Mouse (Mus musculus) CD4-positive naive resting alpha-beta T cell, adult 57 days (primary cell): ENCODE data around the gene Tex52. TPM values are rescaled to one million over a fixed set of nuclear protein-coding genes. Genes with fewer than 3 reads are reported as not detected.

Experiments used
- total RNA-seq: library from RNA; stranded (reverse); gene quantifications from one replicate; pipeline ENCODE4 v1.2.4, GENCODE M21; 2023

Tex52 gene
- total RNA-seq = 0.71 TPM

DNA sequence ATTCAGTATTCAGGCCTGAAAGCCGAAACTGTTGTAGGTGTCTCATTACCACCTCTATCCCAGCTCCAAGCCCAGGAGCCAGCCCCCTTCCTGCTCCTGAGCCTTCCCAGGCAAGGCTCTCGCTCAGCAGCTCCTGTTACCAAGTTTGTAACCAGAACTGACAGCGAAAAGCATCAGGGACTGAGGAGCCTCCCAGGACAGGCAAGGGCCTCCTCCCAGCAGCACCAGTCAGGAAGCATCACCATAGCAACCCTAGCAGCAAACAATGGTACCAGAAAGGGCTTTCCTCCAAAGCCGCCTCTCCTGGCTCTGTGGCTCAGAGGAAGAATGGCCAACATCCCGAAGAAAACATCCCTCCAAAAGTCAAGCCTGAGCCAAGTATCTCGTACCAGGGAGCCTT, at the start of gene Tex52, which contains the start of gene Gm44596:
Gene Tex52, plus strand, starts transcription at position 265 of the 400 bp plus-strand sequence.
Gene Gm44596, plus strand, starts transcription at position 312 of the 400 bp plus-strand sequence.

DNA sequence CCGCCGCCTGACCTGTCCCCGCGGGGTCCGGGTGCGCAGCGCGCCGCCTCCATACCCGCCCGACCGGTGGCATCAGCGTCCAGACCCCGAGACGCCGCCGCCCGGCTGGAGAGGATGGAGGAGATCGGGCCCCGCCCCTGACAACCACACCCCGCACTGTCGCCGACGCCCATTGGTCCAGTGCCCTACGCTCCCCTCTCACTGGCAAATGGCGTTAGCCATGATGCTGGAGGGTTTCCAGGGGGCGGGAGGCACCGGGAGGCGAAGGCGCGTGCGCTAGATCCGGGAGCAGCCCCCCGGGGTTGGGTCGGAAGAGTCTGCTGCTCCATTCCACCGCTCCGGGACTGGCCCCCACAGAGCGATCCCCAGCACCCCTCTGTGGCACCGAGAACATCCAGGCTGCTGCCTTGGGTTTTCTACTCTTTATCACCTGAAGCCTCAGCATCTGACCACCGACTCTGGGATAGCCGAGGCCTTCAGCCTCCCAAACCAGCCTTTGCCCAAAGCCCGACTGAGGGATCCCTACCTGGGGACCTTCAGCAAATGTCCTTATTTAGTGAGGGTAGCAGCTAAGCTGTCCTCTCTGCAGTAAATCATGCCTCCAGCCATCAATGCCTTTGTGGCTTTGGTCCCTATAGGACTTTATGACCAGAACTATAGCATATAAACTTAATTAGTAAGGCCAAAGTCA, 19.4 kb upstream of the Tex52 start, which contains the start of gene Tulp3:
Gene Tulp3, minus strand, starts transcription at position 126 of the 691 bp plus-strand sequence.

DNA sequence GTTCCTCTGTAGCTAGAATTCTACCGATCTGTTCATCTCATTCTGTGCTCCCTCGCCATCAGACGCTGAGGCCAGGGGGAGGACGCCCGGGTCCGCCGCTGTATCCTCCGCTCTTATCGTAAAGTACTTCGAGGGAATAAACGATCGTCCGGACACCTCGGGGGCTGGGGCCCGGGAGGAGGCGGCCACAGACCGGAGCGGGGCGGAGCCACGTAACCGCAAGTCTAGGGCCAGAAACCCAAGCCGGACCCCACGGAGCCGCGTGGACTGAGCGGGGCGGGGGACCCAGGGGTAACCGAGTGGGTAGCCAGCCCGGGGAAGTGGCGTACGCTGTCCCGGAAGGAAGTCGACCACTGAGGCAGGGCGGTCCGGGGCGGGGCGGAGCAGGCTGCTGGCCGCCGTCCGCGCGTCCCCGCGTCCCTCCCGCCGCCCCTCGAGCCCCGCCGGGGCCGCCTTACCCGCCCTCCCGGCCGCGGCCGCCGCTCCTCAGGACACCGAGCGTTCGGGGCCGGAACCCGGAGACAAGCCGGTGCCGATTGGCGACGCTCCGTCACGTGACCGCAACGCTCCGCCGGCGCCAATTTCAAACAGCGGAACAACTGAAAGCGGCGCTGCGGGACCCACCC, 12.8 kb upstream of the Tex52 start, which contains the start of the genes Rhno1 and Foxm1:
Gene Rhno1, minus strand, starts transcription at position 531 of the 626 bp plus-strand sequence.
Gene Foxm1, plus strand, starts transcription at position 587 of the 626 bp plus-strand sequence.

DNA sequence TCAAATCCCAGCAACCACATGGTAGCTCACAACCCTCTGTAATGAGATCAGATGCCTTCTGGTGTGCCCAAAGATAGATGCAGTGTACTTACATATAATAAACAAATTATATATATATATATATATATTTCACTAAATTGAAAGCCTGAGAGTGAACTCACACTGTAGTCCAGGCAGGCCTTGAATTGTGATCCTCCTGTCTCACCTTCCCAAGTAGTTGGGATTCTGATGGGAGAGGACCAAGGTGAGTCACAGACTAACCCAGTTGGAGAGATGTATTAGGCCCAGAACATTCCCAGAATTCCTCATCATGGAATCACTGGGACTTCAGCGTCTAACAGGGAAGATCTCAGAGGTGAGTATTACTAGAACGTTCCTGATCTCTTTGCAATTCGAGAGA, 23.7 kb downstream of the Tex52 start, which contains the start of gene Nrip2:
Gene Nrip2, plus strand, starts transcription at position 301 of the 400 bp plus-strand sequence.

DNA sequence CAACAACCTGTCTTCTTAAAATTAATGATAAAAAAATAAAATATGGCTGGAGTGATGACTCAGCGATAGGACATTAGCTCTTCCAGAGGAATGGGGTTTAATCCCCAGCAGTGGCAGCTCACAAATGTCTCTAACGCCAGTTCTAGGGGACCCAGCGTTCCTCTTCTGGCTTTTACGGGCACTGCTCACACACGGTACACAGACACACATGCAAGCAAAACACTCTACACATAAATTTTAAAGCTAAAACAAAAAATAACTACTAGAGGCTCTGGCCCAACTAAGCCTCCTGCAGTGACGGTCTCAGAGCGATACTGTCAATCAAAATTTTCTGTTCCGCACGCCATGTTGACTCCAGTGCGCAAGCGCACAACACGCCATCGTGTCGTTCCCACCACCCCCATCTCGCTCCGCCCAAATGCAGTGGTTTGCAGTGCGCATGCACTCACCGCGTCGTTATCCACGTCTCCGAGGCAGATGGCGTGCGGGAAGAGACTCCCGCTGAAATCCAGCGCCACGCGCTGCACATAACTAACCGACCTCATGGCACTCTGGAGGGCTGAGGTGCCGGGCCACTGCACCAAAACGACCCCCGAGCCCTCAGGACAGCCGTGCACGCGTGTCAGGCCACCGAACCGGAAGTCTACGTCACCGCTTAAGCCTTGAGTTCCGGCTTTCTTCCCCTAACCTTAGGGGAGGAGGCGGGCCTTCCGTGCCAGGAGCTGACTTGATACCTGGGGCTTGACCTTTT, 49.2 kb downstream of the Tex52 start, which contains the start of gene Itfg2:
Gene Itfg2, minus strand, starts transcription at position 663 of the 751 bp plus-strand sequence.

Other genes starting within 250 kb of the Tex52 start
- gene Tspan9, start 231.9 kb upstream of the Tex52 start, total RNA-seq = 11.4 TPM
- not detected for gene Tead4, start 74.6 kb upstream of the Tex52 start, total RNA-seq
- 3.7 TPM for gene Tulp3, start 19.6 kb upstream of the Tex52 start, total RNA-seq
- 58.1 TPM for gene Rhno1, start 12.5 kb upstream of the Tex52 start, total RNA-seq
- 8.2 TPM for gene Foxm1, start 12.5 kb upstream of the Tex52 start, total RNA-seq
- gene Gm44596, start within 50 bp of the Tex52 start, total RNA-seq = not detected
- gene Nrip2, start 23.8 kb downstream of the Tex52 start, total RNA-seq = not detected
- 61.9 TPM for gene Itfg2, start 49.5 kb downstream of the Tex52 start, total RNA-seq
- gene Fkbp4, start 63.2 kb downstream of the Tex52 start, total RNA-seq = 82.5 TPM
- not detected for gene Pzp, start 151.3 kb downstream of the Tex52 start, total RNA-seq
- not detected for gene A2ml1, start 206.2 kb downstream of the Tex52 start, total RNA-seq
- 2.4 TPM for gene Klrb1a, start 248.1 kb downstream of the Tex52 start, total RNA-seq